Mouse (Mus musculus) lung, postnatal 10 days (tissue): ENCODE measurements around the gene Pmepa1.

ENCODE experiments used
- DNase-seq: peaks from one replicate; pipeline ENCODE4 v3.0.0; 2021

Pmepa1 gene

DNA sequence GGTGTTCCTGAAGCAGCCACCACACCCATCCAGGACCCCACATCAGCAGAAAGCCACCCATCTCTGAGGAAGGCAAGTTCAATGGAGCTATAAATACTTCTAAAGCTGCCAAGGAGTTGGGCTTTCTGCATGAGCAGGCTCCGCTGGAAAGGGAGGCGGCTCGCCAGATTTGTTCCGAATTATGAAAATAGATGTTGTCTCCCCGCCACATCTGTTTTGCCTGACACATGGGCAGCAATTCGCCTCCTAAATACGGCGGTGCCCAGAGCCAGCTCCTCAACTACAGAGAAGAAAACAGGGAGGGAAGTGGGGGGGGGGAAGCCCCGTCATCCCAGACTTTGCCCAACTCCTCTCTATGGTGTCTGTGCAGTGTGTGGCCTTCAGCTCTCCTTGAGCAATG lies 24.7 kb downstream of the Pmepa1 start:
- DNase-seq, result peak; percentile 62

- DNase-seq, result peak; percentile 46
Observed at GRCm38 (mm10) chr2:173251133-173251532, 25.2 kb downstream of the Pmepa1 start.

GRCm38 (mm10) chr2:173250411-173250810 lies 25.9 kb downstream of the Pmepa1 start:
- peak; percentile 65 for DNase-seq

DNA sequence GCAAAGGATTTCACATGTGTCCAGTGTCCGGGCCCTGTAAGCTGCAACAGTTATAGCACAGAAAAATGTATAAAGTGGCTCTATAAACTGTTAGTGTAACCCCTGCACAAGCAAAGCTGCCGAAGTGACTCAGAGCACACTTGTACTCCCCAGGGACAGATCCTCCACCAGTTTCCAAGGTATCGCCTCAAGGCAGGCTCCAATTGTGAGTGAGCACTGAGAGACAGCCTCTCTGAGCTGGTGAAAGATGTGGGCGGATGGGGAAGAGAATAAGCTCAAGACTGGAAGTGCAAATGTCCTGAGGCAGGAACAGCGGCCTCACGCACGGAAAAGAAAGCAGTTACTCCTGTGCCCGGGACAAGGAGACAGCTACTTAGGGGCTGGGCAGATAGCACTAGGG lies 26.4 kb downstream of the Pmepa1 start:
- DNase-seq, result no peak

DNA sequence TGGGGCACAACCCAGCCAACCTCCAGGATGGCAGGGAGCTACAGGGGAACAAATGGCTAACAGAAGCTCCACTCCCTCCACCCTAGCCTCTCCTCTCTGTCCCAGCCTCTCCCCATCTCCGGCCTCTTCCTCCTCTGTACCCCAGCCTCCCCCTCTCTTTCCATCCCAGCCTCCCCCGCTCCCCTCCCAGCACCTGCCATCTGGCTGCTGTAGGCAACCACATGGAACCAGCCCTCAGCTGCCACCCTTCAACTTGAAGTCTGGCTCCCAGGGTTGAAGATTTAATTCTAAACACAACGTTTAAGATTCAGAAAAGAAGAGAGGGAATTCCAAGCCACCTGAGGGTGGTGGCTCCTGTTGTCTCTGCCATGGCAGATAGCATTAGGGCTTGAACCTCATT lies 26.9 kb downstream of the Pmepa1 start:
- DNase-seq, result no peak

DNA sequence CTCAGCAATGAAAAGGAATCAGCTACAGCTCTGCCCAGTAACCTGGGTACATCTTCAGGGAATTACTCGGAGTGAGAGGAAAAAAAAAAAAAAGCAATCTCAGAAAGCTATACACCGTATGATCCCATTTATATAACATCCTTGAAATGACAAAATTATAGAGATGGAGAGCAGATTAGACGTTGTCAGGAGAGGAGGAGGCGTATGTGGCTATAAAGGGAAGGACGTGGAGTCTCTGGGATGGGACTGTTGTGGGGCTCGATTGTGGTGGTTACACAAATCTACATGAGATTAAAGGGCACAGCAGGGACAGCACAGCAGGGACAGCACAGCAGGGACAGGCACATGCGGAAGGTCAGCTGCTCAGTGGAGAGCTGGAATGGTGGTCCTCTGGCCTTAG lies 27.5 kb downstream of the Pmepa1 start:
- DNase-seq, result no peak

DNA sequence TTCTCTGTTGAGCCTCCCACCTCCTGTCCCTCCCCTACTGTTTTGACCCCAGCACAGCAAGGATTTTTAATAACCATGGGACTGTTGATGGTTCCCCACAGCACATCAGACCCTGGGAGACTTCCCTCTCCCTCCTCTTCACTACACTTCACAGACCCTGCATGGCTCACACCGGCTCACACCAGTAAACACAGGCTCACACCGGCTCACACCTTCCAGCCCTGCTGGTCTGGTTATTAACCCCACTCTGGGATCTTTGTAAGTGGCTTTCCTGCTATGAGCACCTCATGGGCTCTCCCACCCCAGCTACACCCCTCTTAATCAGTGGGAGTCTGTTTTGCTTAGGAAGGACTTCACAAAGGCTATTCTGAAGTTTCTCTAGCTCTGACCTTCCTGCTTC lies 28.4 kb downstream of the Pmepa1 start:
- DNase-seq, result no peak

- no peak for DNase-seq
Observed at GRCm38 (mm10) chr2:173247197-173247596, 29.1 kb downstream of the Pmepa1 start.

GRCm38 (mm10) chr2:173246688-173247087 lies 29.6 kb downstream of the Pmepa1 start:
- no peak for DNase-seq

DNA sequence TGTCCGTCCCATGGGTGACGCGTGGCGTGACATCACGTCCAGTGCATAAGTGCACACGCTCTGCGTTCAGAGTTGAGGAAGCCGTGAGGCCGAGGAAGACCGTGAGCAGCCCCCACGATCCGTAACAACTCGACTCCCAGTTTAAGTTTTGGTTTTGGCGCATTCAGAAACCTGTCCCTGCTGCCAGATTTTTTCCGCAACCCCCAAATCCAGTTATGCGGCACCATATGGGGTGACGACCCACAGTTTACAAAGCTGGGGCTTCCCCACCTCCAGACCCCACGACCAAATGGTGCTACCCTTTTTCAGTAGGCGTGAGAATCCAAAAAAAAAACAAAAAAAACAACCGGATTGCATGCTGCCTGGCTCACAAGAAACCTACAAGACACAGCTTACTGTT lies 31.1 kb downstream of the Pmepa1 start:
- DNase-seq, result no peak

GRCm38 (mm10) chr2:173244108-173244507 lies 32.2 kb downstream of the Pmepa1 start:
- DNase-seq, result no peak

GRCm38 (mm10) chr2:173243616-173244015 lies 32.7 kb downstream of the Pmepa1 start:
- no peak for DNase-seq

GRCm38 (mm10) chr2:173242874-173243273 lies 33.5 kb downstream of the Pmepa1 start:
- no peak for DNase-seq

DNA sequence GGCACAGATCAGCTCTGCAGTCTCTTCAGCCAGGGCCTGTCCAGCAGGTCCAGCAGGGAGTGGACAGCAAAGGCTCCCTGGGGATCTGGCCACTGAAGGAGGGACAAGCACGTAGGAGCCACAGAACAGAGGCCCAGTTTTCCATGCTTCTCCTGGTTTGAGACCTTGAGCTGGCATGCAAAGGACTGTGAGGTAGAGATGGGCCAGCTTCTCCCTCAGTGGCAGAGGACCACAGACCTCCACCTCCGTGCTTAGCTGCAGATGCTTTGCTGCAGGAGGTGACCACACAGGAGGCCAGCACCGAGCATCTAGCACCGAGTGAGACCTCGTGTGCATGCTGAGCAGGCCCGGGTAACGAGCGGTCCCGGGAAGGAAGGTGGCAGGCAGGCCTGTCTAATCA lies 35.6 kb downstream of the Pmepa1 start:
- DNase-seq, result no peak

DNA sequence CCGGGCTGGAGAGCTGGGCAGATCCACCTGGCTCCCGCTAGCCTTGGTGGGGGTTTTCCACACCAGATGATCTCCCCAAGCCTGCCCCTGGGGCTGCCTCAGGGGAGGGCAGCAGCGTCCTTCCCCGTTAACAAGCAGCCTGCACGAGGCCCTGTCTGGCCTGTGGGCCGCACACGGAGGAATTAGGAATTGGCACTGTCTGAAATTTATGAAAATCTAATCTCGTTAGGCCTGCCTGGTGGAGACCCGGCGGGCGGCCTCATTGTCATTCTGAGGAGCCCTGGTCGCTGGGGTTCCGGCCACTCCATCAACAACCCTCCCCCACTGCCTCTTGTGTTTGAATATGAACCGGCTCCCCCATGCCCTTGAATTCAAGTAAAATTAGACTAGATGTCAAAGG lies 37.8 kb downstream of the Pmepa1 start:
- no peak for DNase-seq

DNA sequence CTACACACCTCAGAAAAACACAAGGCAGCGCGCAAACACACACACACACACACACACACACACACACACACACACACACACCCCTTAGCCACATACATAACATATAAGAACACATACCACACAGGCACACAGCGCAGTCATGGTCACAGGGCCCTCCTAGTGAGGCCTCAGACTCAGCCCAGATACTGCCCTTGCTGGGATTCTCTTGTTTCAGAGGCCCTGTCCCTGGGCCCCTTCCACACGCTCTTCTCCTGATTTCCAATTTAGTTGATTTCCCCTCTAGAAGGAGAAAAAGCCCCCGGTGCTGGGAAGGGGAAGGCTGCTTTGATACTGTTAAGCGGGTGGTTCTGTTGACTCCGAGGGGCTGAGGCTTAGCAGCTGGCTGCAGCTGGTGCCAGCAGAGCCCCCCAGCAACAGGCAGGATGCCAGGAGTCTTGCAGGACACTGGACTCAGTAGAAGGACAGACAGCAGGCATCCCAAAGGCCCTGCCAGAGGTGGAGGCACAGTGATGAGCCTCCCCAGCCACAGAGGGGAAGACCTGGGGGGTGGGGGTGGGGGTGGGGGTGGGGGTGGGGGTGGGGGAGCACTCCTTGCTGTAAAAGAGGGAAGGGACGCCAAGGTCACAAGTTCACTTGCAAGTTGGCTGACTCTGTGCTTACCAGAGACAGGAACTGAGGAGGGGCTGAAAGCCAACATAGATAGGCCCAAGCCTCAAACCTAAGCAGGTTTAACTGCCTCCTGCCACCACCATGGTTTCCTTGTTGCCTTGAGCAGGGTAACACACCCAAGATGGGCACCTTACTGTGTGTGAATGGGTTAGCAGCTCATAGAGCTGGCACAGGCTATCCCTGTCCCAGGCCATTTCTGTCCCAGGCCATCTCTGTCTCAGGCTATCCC lies 40.6 kb downstream of the Pmepa1 start:
- DNase-seq, result peak; percentile 61

GRCm38 (mm10) chr2:173232766-173233099 lies 43.6 kb downstream of the Pmepa1 start:
- no peak for DNase-seq

DNA sequence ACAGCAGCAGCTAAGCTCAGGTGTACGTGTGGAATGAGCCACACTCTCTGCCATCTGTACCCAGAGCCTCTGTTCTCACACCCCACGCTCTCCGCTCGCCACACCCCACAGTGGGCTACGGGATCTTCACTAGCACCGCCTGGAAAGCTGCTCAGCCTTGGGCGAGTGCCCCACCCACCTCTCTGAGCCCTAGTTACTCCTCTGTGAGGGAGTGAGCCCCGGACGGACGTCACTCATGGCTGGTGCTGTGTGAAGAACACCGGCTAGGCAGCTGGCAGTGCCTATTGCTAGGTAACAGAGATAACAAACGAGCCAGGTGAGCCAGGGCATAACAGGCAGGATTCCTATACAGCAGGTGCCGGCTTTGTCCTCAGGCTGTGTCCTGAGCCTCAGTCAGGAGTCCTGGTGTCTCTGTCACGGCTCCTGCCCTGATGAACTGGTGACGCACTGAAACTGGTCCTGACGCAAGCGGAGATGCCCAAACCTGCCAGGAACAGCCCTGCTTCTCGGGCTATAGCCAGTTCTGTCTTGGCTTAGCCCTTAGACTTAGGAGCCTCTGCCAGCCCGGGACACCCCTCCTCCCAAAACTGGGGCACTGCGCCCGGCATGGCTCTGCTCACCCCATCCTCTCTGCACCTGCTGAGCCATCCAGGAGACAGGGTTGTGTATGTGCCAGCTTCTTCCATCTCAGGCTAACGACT lies 44.1 kb downstream of the Pmepa1 start:
- DNase-seq, result no peak

DNA sequence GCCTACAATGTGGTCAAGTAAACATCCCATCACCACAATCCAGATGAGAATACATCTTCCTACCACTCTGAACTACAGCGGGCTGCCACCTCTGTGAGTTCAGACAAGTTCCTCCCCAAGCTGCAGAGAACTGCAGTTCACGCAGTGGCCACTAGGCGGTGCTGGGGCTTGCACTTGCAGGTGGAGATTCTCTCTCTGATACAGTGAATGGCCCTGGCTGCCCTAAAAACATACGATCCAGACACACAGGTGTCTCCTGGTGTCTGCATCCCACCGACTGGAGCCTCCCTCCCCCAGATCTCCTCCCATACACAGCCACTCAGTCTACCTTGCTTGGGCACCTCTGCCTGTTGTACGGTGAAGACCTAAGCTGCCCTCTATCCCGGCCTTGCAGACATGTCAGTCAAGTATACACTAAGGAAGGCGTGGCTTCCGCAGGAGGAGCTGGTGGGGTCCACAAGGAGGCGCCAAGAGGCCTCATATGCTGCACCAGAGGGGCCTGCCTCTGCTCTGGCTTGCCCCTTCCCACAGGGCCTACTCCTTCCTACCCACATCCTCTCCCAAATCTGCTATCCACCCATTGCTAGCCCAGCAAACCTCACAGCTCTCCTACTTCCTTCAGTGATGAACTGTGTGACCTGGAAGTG lies 46.6 kb downstream of the Pmepa1 start:
- peak; percentile 94 for DNase-seq

- DNase-seq, result no peak
Observed at GRCm38 (mm10) chr2:173228567-173228966, 47.8 kb downstream of the Pmepa1 start.

DNA sequence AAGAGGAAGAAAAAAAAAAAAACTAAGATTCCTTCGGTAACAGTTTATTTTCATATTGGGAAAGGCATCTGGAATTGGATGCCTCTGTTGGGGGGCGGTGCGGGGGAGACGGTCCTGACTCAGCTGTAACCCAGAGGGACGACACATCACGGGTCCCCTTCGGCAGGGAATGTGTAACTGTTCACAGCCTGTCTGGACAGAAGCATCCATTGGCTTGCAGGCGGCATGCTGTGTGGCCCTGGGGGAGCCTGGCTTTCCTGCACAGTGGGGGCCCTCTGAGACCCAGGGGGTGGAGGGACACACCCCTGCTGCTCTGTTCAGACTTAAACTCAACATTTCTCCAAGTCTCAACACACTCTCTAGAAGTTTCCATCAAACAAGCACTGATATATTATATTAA lies 49.5 kb downstream of the Pmepa1 start:
- no peak for DNase-seq

- no peak for DNase-seq
Observed at GRCm38 (mm10) chr2:173225906-173226305, 50.4 kb downstream of the Pmepa1 start.

DNA sequence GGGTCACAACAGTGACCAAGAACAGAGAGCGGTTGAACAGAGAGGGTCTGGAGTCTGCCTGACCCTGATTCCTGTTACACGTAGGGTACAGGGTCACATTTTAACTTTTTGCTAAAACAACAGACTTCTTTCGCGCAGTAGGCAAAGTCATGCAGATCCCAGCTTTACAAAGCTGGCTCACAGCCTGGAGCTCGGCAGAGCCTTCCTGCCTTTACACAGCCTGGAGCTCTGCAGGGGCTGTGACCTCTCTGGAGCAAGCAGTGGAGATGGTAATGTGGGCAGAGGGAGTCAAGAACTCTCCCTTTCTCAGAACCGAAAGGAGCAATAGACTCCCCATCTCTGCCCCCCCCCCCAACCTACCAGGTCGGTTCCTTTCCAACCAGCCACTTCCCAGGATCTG lies 51.5 kb downstream of the Pmepa1 start:
- no peak for DNase-seq

DNA sequence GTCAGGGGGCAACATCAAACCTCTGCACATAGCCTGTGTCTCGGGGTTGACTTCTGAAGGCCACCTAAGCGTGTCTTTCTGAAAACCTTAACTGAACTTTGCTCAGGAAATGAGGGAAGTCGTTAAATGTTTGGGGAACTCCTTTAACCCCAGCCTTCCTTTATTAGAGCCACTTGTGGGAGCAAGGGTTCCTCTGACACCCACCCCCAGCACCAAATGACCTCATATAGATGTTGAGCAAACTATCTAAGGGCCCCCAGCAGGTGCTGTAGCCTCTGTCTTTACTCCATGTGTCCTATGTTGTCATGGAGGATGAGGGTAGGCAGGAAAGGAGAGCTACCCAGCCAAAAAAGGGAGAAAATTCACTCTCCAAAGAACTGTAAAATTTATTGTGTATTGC lies 52.2 kb downstream of the Pmepa1 start:
- no peak for DNase-seq
